Mouse (Mus musculus) E14TG2a.4 (cell line): ENCODE results near the gene Zkscan5.

Experiments
- CTCF ChIP-seq: conservative IDR thresholded peaks from 2 replicates; pipeline ENCODE4 v1.5.1; 2014; ENCODE audit warnings: low read length
- POU5F1 ChIP-seq: IDR thresholded peaks from 2 replicates; pipeline ENCODE4 v1.6.1; 2014; ENCODE audit warnings: low read length, borderline replicate concordance

- TF ChIP-seq CTCF = no peak
- no peak for TF ChIP-seq POU5F1
These were observed 22.1 kb downstream of the Zkscan5 start for GRCm38 (mm10) chr5:145226453-145226852.
